Mouse (Mus musculus): ENCODE data around the gene Krtcap3. TPM values are rescaled to one million over a fixed set of nuclear protein-coding genes. Genes with fewer than 3 reads are reported as not detected.
"Not testable (repeated sequence)": the region's sequence is repeated elsewhere in the genome, so short reads cannot be mapped to it uniquely, and the experiment has no call there.

Krtcap3 gene
- polyA plus RNA-seq (2014; fragmentation: Nextera tagmentation; extraction: Ambion mirVana) = 4.8 and 5.4 TPM in 2 replicates

GRCm38 (mm10) chr5:31251541-31252101, at the start of gene Krtcap3:
Gene Krtcap3 (plus strand): TSS chr5:31251691.
- H3K27ac ChIP-seq (replicated peaks in 1 of 2; ENCODE audit: control insufficient read depth in 1 of 2, insufficient read depth in 1 of 2, low read depth in 2 of 2, low read length in 2 of 2) = no peak within 1 kb of the TSS
- H3K4me2 ChIP-seq (ENCODE audit: low read length) = peak within 1 kb of the TSS; percentile 60
- H3K9ac ChIP-seq (ENCODE audit: low read length) = peak within 1 kb of the TSS; percentile 44
- peaks cover 8 to 29% of the 10 kb centered on the region in 2 experiments for H3K4me1 ChIP-seq (ENCODE audit: control insufficient read depth in 2 of 2, insufficient read depth in 2 of 2, low read length in 2 of 2)
- ATAC-seq (ENCODE audit: insufficient number of reproducible peaks, insufficient read depth, low FRiP score, low read depth) = peak; percentile 72
- no peaks in the 10 kb centered on the region for H3K9me3 ChIP-seq (ENCODE audit: control insufficient read depth, low read length)
- 17% methylated on average over 44 of the region's 47 CpGs for WGBS
- H3K4me3 ChIP-seq (ENCODE audit: control insufficient read depth in 1 of 2, insufficient read depth in 1 of 2, low read depth in 1 of 2, low read length in 2 of 2) = peak within 1 kb of the TSS; percentile 27 to 34
- no peaks in the 10 kb centered on the region for H3K27me3 ChIP-seq (ENCODE audit: control insufficient read depth, insufficient read depth, low read length)
- peaks cover 86% of the 10 kb centered on the region for H3K36me3 ChIP-seq (ENCODE audit: control insufficient read depth, insufficient read depth, low read length)

GRCm38 (mm10) chr5:31201742-31202590, 49.5 kb upstream of the Krtcap3 start, which contains the start of gene Zfp513:
Gene Zfp513 (minus strand): TSS chr5:31202303.
- ATAC-seq (ENCODE audit: insufficient number of reproducible peaks, insufficient read depth, low FRiP score, low read depth) = peak; percentile 94
- under 1% methylated on average over 53 of the region's 53 CpGs for WGBS
- peak within 1 kb of the TSS; percentile 79 to 86 for H3K27ac ChIP-seq (replicated peaks in 1 of 2; ENCODE audit: control insufficient read depth in 1 of 2, insufficient read depth in 1 of 2, low read depth in 2 of 2, low read length in 2 of 2)
- no peaks in the 10 kb centered on the region for H3K27me3 ChIP-seq (ENCODE audit: control insufficient read depth, insufficient read depth, low read length)
- peak within 1 kb of the TSS; percentile 90 for H3K9ac ChIP-seq (ENCODE audit: low read length)
- peaks cover 5 to 15% of the 10 kb centered on the region in 2 experiments; a peak in 2 of 4 replicates for H3K4me1 ChIP-seq (ENCODE audit: control insufficient read depth in 2 of 2, insufficient read depth in 2 of 2, low read length in 2 of 2)
- peak within 1 kb of the TSS; percentile 72 to 86 for H3K4me3 ChIP-seq (ENCODE audit: control insufficient read depth in 1 of 2, insufficient read depth in 1 of 2, low read depth in 1 of 2, low read length in 2 of 2)
- peaks cover 6% of the 10 kb centered on the region for H3K9me3 ChIP-seq (ENCODE audit: control insufficient read depth, low read length)
- peaks cover 82% of the 10 kb centered on the region for H3K36me3 ChIP-seq (ENCODE audit: control insufficient read depth, insufficient read depth, low read length)
- H3K4me2 ChIP-seq (ENCODE audit: low read length) = peak within 1 kb of the TSS; percentile 90

GRCm38 (mm10) chr5:31202933-31203332, 48.6 kb upstream of the Krtcap3 start:
- ATAC-seq (ENCODE audit: insufficient number of reproducible peaks, insufficient read depth, low FRiP score, low read depth) = no peak
- Histone ChIP-seq H3K27ac (replicated peaks in 1 of 2; ENCODE audit: control insufficient read depth in 1 of 2, insufficient read depth in 1 of 2, low read depth in 2 of 2, low read length in 2 of 2) (peak overlapping the region in 1 of 2 experiments; percentile 86; a peak in 1 of 4 replicates), H3K9ac (ENCODE audit: low read length) (no peak overlapping the region; the same call in 1 of the 2 replicates), H3K27me3 (ENCODE audit: control insufficient read depth, insufficient read depth, low read length) (no peaks in the 10 kb centered on the region), H3K9me3 (ENCODE audit: control insufficient read depth, low read length) (peaks cover 6% of the 10 kb centered on the region), H3K4me1 (ENCODE audit: control insufficient read depth in 2 of 2, insufficient read depth in 2 of 2, low read length in 2 of 2) (peaks cover 5 to 15% of the 10 kb centered on the region in 2 experiments; a peak in 2 of 4 replicates), H3K4me2 (ENCODE audit: low read length) (peak overlapping the region; percentile 77), H3K4me3 (ENCODE audit: control insufficient read depth in 1 of 2, insufficient read depth in 1 of 2, low read depth in 1 of 2, low read length in 2 of 2) (peak overlapping the region; percentile 60 to 86; a peak in 2 of 4 replicates), H3K36me3 (ENCODE audit: control insufficient read depth, insufficient read depth, low read length) (peaks cover 82% of the 10 kb centered on the region)
- 89% methylated on average over 7 of the region's 7 CpGs for WGBS

GRCm38 (mm10) chr5:31203866-31204265, 47.6 kb upstream of the Krtcap3 start:
- H3K36me3 ChIP-seq (ENCODE audit: control insufficient read depth, insufficient read depth, low read length) = peaks cover 77% of the 10 kb centered on the region
- H3K27ac ChIP-seq (replicated peaks in 1 of 2; ENCODE audit: control insufficient read depth in 1 of 2, insufficient read depth in 1 of 2, low read depth in 2 of 2, low read length in 2 of 2) = no peak overlapping the region
- ATAC-seq (ENCODE audit: insufficient number of reproducible peaks, insufficient read depth, low FRiP score, low read depth) = no peak
- peaks cover 5 to 15% of the 10 kb centered on the region in 2 experiments; a peak in 2 of 4 replicates for H3K4me1 ChIP-seq (ENCODE audit: control insufficient read depth in 2 of 2, insufficient read depth in 2 of 2, low read length in 2 of 2)
- 87% methylated on average over 2 of the region's 2 CpGs for WGBS
- peaks cover 6% of the 10 kb centered on the region for H3K9me3 ChIP-seq (ENCODE audit: control insufficient read depth, low read length)
- H3K27me3 ChIP-seq (ENCODE audit: control insufficient read depth, insufficient read depth, low read length) = no peaks in the 10 kb centered on the region
- no peak overlapping the region for H3K4me2 ChIP-seq (ENCODE audit: low read length)
- no peak overlapping the region for H3K4me3 ChIP-seq (ENCODE audit: control insufficient read depth in 1 of 2, insufficient read depth in 1 of 2, low read depth in 1 of 2, low read length in 2 of 2)
- H3K9ac ChIP-seq (ENCODE audit: low read length) = no peak overlapping the region

GRCm38 (mm10) chr5:31204421-31204820, 47.1 kb upstream of the Krtcap3 start:
- H3K4me3 ChIP-seq (ENCODE audit: control insufficient read depth in 1 of 2, insufficient read depth in 1 of 2, low read depth in 1 of 2, low read length in 2 of 2) = no peak overlapping the region
- no peak overlapping the region for H3K9ac ChIP-seq (ENCODE audit: low read length)
- H3K36me3 ChIP-seq (ENCODE audit: control insufficient read depth, insufficient read depth, low read length) = peaks cover 72% of the 10 kb centered on the region
- WGBS = 89% methylated on average over 6 of the region's 6 CpGs
- H3K4me2 ChIP-seq (ENCODE audit: low read length) = no peak overlapping the region
- ATAC-seq (ENCODE audit: insufficient number of reproducible peaks, insufficient read depth, low FRiP score, low read depth) = no peak
- peaks cover 6% of the 10 kb centered on the region for H3K9me3 ChIP-seq (ENCODE audit: control insufficient read depth, low read length)
- H3K4me1 ChIP-seq (ENCODE audit: control insufficient read depth in 2 of 2, insufficient read depth in 2 of 2, low read length in 2 of 2) = peaks cover 5 to 15% of the 10 kb centered on the region in 2 experiments; a peak in 2 of 4 replicates
- no peaks in the 10 kb centered on the region for H3K27me3 ChIP-seq (ENCODE audit: control insufficient read depth, insufficient read depth, low read length)
- no peak overlapping the region for H3K27ac ChIP-seq (replicated peaks in 1 of 2; ENCODE audit: control insufficient read depth in 1 of 2, insufficient read depth in 1 of 2, low read depth in 2 of 2, low read length in 2 of 2)

GRCm38 (mm10) chr5:31216554-31216953, 34.9 kb upstream of the Krtcap3 start:
- H3K36me3 ChIP-seq (ENCODE audit: control insufficient read depth, insufficient read depth, low read length); H3K4me2 ChIP-seq (ENCODE audit: low read length); H3K9ac ChIP-seq (ENCODE audit: low read length); H3K27me3 ChIP-seq (ENCODE audit: control insufficient read depth, insufficient read depth, low read length); ATAC-seq (ENCODE audit: insufficient number of reproducible peaks, insufficient read depth, low FRiP score, low read depth); H3K4me3 ChIP-seq (ENCODE audit: control insufficient read depth in 1 of 2, insufficient read depth in 1 of 2, low read depth in 1 of 2, low read length in 2 of 2); H3K27ac ChIP-seq (replicated peaks in 1 of 2; ENCODE audit: control insufficient read depth in 1 of 2, insufficient read depth in 1 of 2, low read depth in 2 of 2, low read length in 2 of 2); H3K9me3 ChIP-seq (ENCODE audit: control insufficient read depth, low read length): not testable (repeated sequence)
- peaks cover 5 to 21% of the 10 kb centered on the region in 2 experiments; a peak in 3 of 4 replicates for H3K4me1 ChIP-seq (ENCODE audit: control insufficient read depth in 2 of 2, insufficient read depth in 2 of 2, low read length in 2 of 2)
- WGBS = 81% methylated on average over 6 of the region's 6 CpGs

- WGBS = 46% methylated on average over 7 of the region's 7 CpGs
- Histone ChIP-seq H3K27me3 (ENCODE audit: control insufficient read depth, insufficient read depth, low read length) (no peaks in the 10 kb centered on the region), H3K4me3 (ENCODE audit: control insufficient read depth in 1 of 2, insufficient read depth in 1 of 2, low read depth in 1 of 2, low read length in 2 of 2) (no peak overlapping the region), H3K4me1 (ENCODE audit: control insufficient read depth in 2 of 2, insufficient read depth in 2 of 2, low read length in 2 of 2) (peaks cover 5 to 21% of the 10 kb centered on the region in 2 experiments; a peak in 3 of 4 replicates), H3K27ac (replicated peaks in 1 of 2; ENCODE audit: control insufficient read depth in 1 of 2, insufficient read depth in 1 of 2, low read depth in 2 of 2, low read length in 2 of 2) (no peak overlapping the region), H3K36me3 (ENCODE audit: control insufficient read depth, insufficient read depth, low read length) (no peaks in the 10 kb centered on the region), H3K4me2 (ENCODE audit: low read length) (no peak overlapping the region), H3K9ac (ENCODE audit: low read length) (no peak overlapping the region; the same call in 1 of the 2 replicates), H3K9me3 (ENCODE audit: control insufficient read depth, low read length) (no peaks in the 10 kb centered on the region)
- ATAC-seq (ENCODE audit: insufficient number of reproducible peaks, insufficient read depth, low FRiP score, low read depth) = no peak
These were observed 33.2 kb upstream of the Krtcap3 start for GRCm38 (mm10) chr5:31218294-31218693.

All from heart, embryonic 14.5 days (tissue).